Mouse (Mus musculus): Measurements from ENCODE around the gene Tcl1. TPM values are rescaled to one million over a fixed set of nuclear protein-coding genes. Genes with fewer than 3 reads are reported as not detected.
"Not testable (repeated sequence)": the region's sequence is repeated elsewhere in the genome, so short reads cannot be mapped to it uniquely, and the experiment has no call there.

Tcl1 gene
- polyA plus RNA-seq, 1 experiment = not detected

GRCm38 (mm10) chr12:105207071-105207470 lies 15.5 kb downstream of the Tcl1 start:
- Histone ChIP-seq H3K79me2 (ENCODE audit: control insufficient read depth, insufficient read depth) (no peaks in the 10 kb centered on the region), H3K4me2 (ENCODE audit: low read depth) (no peak overlapping the region), H3ac (ENCODE audit: control insufficient read depth, insufficient read length) (no peak overlapping the region), H3K27me3 (ENCODE audit: control insufficient read depth, insufficient read depth, insufficient read length) (peaks cover 21% of the 10 kb centered on the region), H3K4me3 (no peak overlapping the region), H3K36me3 (ENCODE audit: control insufficient read depth, insufficient read depth) (no peaks in the 10 kb centered on the region)
- no peak for TF ChIP-seq TCF3 (IDR thresholded peaks at IDR 0.05; ENCODE audit: insufficient read length, low read depth)
- no peak for TF ChIP-seq POLR2AphosphoS2 (IDR thresholded peaks at IDR 0.05; ENCODE audit: insufficient read length, low read depth)

DNA sequence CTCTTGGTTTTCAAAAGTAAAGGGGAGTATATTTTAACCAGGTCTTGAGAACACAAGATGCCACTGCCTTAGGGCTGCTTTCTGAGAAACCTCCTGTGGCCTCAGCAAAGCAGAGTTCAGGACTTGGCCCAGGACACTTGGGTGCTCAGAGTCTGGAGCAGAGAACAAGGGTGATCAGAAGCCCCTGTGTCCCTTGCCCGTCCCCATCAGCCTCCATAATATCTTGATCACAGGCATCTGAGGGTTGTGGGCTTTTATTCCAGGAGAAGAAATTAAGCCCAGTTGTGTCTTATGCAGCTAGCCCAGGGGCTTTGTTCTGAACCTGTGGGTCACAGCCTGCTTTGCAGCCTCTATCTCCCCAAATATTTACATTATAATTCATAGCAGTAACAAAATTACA lies 20.9 kb downstream of the Tcl1 start, which contains the start of gene Tcl1b4:
Gene Tcl1b4 (plus strand): TSS at position 301 of the 400 bp plus-strand sequence.
- not testable (repeated sequence) for H3K36me3 ChIP-seq (ENCODE audit: control insufficient read depth, insufficient read depth); H3K27me3 ChIP-seq (ENCODE audit: control insufficient read depth, insufficient read depth, insufficient read length); H3K79me2 ChIP-seq (ENCODE audit: control insufficient read depth, insufficient read depth); H3K4me3 ChIP-seq; H3K4me2 ChIP-seq (ENCODE audit: low read depth); H3ac ChIP-seq (ENCODE audit: control insufficient read depth, insufficient read length)

GRCm38 (mm10) chr12:105199684-105200497 lies 22.7 kb downstream of the Tcl1 start:
- not testable (repeated sequence) for H3K27me3 ChIP-seq (ENCODE audit: control insufficient read depth, insufficient read depth, insufficient read length); H3K36me3 ChIP-seq (ENCODE audit: control insufficient read depth, insufficient read depth); H3K4me2 ChIP-seq (ENCODE audit: low read depth); H3K4me3 ChIP-seq; H3ac ChIP-seq (ENCODE audit: control insufficient read depth, insufficient read length); H3K79me2 ChIP-seq (ENCODE audit: control insufficient read depth, insufficient read depth)

GRCm38 (mm10) chr12:105190743-105191142 lies 31.9 kb downstream of the Tcl1 start, which contains the start of gene Tcl1b3:
Tcl1b3 (plus strand) TSS chr12:105191043.
- not testable (repeated sequence) for H3K79me2 ChIP-seq (ENCODE audit: control insufficient read depth, insufficient read depth); H3K4me3 ChIP-seq; H3K36me3 ChIP-seq (ENCODE audit: control insufficient read depth, insufficient read depth); H3K4me2 ChIP-seq (ENCODE audit: low read depth); H3K27me3 ChIP-seq (ENCODE audit: control insufficient read depth, insufficient read depth, insufficient read length); H3ac ChIP-seq (ENCODE audit: control insufficient read depth, insufficient read length)

- not testable (repeated sequence) for H3K4me2 ChIP-seq (ENCODE audit: low read depth)
These were observed 33.6 kb downstream of the Tcl1 start for GRCm38 (mm10) chr12:105188980-105189379.

DNA sequence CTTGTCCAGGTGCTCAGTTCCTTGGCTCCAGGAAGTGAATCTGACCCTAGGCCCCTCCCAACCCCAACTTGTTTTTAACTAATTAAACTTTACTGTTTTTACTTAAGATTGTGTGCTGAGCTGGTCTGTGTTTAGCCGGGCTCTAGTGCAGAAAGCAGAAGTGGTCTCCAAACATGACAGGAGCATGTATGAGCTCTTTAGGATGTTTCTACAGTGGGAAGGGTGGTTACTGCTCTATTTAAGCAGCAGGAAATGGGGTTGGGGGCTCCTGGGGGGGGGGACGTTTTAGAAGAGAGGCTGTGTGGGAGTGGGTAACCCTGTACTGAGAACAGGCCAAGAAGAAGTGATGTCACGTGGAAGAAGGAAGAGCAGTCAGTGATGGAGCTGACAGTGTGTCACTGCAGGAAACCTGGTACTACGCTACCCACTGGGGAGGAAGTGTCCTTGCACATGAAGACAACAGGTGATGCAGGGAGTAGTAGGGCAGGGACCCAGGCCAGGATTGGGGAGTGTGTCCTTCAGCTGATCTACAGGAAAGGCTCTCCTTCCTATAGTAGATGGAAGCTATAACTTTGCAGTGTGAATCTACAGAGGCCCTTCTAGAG lies 41.5 kb downstream of the Tcl1 start:
- H3K27me3 ChIP-seq (ENCODE audit: control insufficient read depth, insufficient read depth, insufficient read length) = not testable (repeated sequence)

More at GRCm38 (mm10) chr12:105188980-105189379, 33.6 kb downstream of the Tcl1 start:
- not testable (repeated sequence) for H3K4me3 ChIP-seq; H3K79me2 ChIP-seq (ENCODE audit: control insufficient read depth, insufficient read depth); H3K27me3 ChIP-seq (ENCODE audit: control insufficient read depth, insufficient read depth, insufficient read length); H3K36me3 ChIP-seq (ENCODE audit: control insufficient read depth, insufficient read depth); H3ac ChIP-seq (ENCODE audit: control insufficient read depth, insufficient read length)

GRCm38 (mm10) chr12:105176044-105176443 lies 46.5 kb downstream of the Tcl1 start, which contains the start of gene Tcl1b5:
Tcl1b5 (plus strand) TSS chr12:105176344.
- not testable (repeated sequence) for H3K36me3 ChIP-seq (ENCODE audit: control insufficient read depth, insufficient read depth); H3K79me2 ChIP-seq (ENCODE audit: control insufficient read depth, insufficient read depth); H3K27me3 ChIP-seq (ENCODE audit: control insufficient read depth, insufficient read depth, insufficient read length); H3ac ChIP-seq (ENCODE audit: control insufficient read depth, insufficient read length); H3K4me3 ChIP-seq; H3K4me2 ChIP-seq (ENCODE audit: low read depth)

More for the DNA sequence above, 41.5 kb downstream of the Tcl1 start:
- not testable (repeated sequence) for H3K79me2 ChIP-seq (ENCODE audit: control insufficient read depth, insufficient read depth); H3K4me3 ChIP-seq; H3ac ChIP-seq (ENCODE audit: control insufficient read depth, insufficient read length); H3K36me3 ChIP-seq (ENCODE audit: control insufficient read depth, insufficient read depth); H3K4me2 ChIP-seq (ENCODE audit: low read depth)

DNA sequence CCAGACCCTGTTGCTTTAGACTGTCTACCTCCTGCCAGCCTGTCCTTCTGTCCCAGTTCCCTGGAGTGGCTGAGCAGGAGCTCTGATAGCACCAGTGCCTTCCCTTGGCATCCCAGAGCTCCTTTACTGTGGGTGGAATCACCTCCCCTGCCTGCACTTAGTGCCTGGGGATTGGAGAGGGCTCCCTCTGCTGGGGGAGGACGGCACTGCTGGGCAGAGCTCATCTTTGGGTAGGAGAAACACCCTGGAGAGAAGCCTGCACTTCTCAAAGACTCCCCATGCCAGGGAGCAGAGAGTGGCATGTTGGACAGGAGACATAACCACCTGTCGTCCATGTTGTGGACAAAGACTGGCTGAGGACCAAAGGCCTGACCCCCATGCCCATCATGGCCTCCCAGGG lies 48.3 kb downstream of the Tcl1 start:
- H3K36me3 ChIP-seq (ENCODE audit: control insufficient read depth, insufficient read depth); H3K27me3 ChIP-seq (ENCODE audit: control insufficient read depth, insufficient read depth, insufficient read length); H3ac ChIP-seq (ENCODE audit: control insufficient read depth, insufficient read length); H3K79me2 ChIP-seq (ENCODE audit: control insufficient read depth, insufficient read depth); H3K4me3 ChIP-seq; H3K4me2 ChIP-seq (ENCODE audit: low read depth): not testable (repeated sequence)

DNA sequence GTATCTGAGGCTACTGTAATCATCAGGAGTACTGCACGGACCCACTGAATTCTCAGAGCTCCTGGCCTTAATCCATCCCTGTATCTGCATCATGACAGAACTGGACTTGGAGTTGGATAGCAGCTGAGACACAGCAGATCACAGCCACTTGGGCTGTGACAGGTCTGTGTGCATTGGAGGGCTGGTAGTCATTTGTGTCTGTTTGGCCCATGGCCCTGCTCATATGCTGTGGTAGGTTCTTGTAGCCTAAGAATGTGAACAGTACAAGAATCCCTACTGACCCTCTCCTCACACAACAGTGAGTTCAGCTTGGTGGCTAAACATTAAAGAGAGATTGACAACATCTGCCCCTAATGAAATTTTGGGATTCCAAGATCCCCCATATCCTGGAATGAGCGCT lies 49.2 kb downstream of the Tcl1 start:
- Histone ChIP-seq H3K36me3 (ENCODE audit: control insufficient read depth, insufficient read depth) (no peaks in the 10 kb centered on the region), H3K4me2 (ENCODE audit: low read depth) (no peak overlapping the region), H3ac (ENCODE audit: control insufficient read depth, insufficient read length) (no peak overlapping the region), H3K79me2 (ENCODE audit: control insufficient read depth, insufficient read depth) (no peaks in the 10 kb centered on the region), H3K27me3 (ENCODE audit: control insufficient read depth, insufficient read depth, insufficient read length) (no peaks in the 10 kb centered on the region), H3K4me3 (no peak overlapping the region)
- TF ChIP-seq MYOD1 (IDR thresholded peaks at IDR 0.05; ENCODE audit: control insufficient read depth in 1 of 3, insufficient read length in 2 of 3, low read depth in 2 of 3) = no peak

Other genes starting within 250 kb of the Tcl1 start
- gene Syne3, start 213.0 kb downstream of the Tcl1 start, polyA plus RNA-seq (2012; fragmentation: generic; extraction: Trizol) = 11.6 TPM
- 52.4 TPM for gene Glrx5, start 190.1 kb downstream of the Tcl1 start, polyA plus RNA-seq (2012; fragmentation: generic; extraction: Trizol)
- not detected for gene Tcl1b2, start 76.8 kb downstream of the Tcl1 start, polyA plus RNA-seq (2012; fragmentation: generic; extraction: Trizol)
- not detected for gene Tcl1b1, start 63.1 kb downstream of the Tcl1 start, polyA plus RNA-seq (2012; fragmentation: generic; extraction: Trizol)
- 0.04 TPM for gene Tcl1b5, start 46.4 kb downstream of the Tcl1 start, polyA plus RNA-seq (2012; fragmentation: generic; extraction: Trizol)
- not detected for gene Tcl1b3, start 31.8 kb downstream of the Tcl1 start, polyA plus RNA-seq (2012; fragmentation: generic; extraction: Trizol)
- not detected for gene Tcl1b4, start 20.8 kb downstream of the Tcl1 start, polyA plus RNA-seq (2012; fragmentation: generic; extraction: Trizol)
- not detected for gene Tunar, start 111.1 kb upstream of the Tcl1 start, polyA plus RNA-seq (2012; fragmentation: generic; extraction: Trizol)
- 0.02 TPM for gene D430019H16Rik, start 231.1 kb upstream of the Tcl1 start, polyA plus RNA-seq (2012; fragmentation: generic; extraction: Trizol)

Measured in myocyte (in vitro differentiated cells).